Mouse (Mus musculus): ENCODE measurements around the gene Itpkb. TPM values are rescaled to one million over a fixed set of nuclear protein-coding genes. Genes with fewer than 3 reads are reported as not detected.

The Itpkb gene
- polyA plus RNA-seq, 1 experiment, result 14.9 TPM

DNA sequence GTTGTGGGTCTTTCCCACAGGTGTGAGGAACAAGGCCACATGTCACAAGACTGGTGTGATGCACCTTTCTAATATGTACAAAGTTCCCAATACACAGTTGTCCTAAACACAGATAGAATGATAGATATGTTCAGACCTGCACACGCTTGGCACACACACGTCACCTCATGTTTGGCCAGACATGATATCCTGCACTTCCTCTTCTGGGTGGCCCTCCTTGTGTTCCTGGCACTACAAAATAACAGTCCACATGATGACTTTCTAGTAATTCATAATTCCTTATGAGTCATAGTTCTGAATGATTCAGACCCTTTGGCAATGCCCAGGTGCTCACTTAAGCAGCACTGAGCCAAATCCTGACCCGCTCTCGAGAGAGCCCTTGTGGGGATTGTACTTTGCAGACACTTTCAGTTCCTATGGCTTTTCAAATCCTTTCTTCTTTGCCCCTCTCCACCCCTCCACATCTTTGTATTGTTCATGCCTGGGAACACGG, 132.7 kb downstream of the Itpkb start:
- 87% methylated on average over 5 of the region's 5 CpGs for WGBS
- no peaks in the 10 kb centered on the region for H3K36me3 ChIP-seq (ENCODE audit: control insufficient read depth, insufficient read depth, low read length)
- H3K27me3 ChIP-seq (replicated peaks; ENCODE audit: control insufficient read depth, insufficient read depth, low read length), result no peaks in the 10 kb centered on the region
- DNase-seq, result no peak
- no peak overlapping the region for H3K27ac ChIP-seq (ENCODE audit: insufficient read depth, low read depth, low read length)
- H3K4me3 ChIP-seq (ENCODE audit: insufficient read depth, low read depth, low read length), result no peak overlapping the region
- TF ChIP-seq CTCF (conservative IDR thresholded peaks at IDR 0.05; ENCODE audit: insufficient read depth, insufficient read length, low read depth, low read length) (no peak), POLR2A (IDR thresholded peaks at IDR 0.05; ENCODE audit: low read depth, low read length) (no peak)
- no peaks in the 10 kb centered on the region for H3K4me1 ChIP-seq (ENCODE audit: control insufficient read depth, insufficient read depth, low read length)

DNA sequence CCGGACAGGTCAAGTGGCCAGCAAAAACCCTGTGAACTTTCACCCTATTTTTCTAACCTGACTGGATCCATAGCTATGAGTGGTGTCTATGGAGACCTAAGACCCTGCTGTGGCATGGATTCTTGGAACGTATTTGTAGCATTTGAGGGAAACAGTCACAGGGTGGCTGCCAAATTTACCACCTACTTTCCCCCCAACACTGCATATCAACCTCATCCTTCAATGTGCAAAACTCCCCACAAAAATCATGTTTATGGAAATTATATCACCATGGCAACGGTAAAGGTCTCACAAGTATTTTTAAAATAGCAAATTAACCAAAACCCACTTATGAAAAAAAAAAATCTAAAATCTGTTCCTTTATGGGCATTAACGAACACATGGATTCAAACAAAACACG, 134.1 kb downstream of the Itpkb start:
- H3K27me3 ChIP-seq (replicated peaks; ENCODE audit: control insufficient read depth, insufficient read depth, low read length), result no peaks in the 10 kb centered on the region
- TF ChIP-seq POLR2A (IDR thresholded peaks at IDR 0.05; ENCODE audit: low read depth, low read length), result no peak
- no peak for TF ChIP-seq CTCF (conservative IDR thresholded peaks at IDR 0.05; ENCODE audit: insufficient read depth, insufficient read length, low read depth, low read length)
- WGBS, result 95% methylated on average over 5 of the region's 5 CpGs
- H3K36me3 ChIP-seq (ENCODE audit: control insufficient read depth, insufficient read depth, low read length), result no peaks in the 10 kb centered on the region
- DNase-seq, result no peak
- H3K4me1 ChIP-seq (ENCODE audit: control insufficient read depth, insufficient read depth, low read length), result no peaks in the 10 kb centered on the region
- H3K27ac ChIP-seq (ENCODE audit: insufficient read depth, low read depth, low read length), result no peak overlapping the region
- H3K4me3 ChIP-seq (ENCODE audit: insufficient read depth, low read depth, low read length), result no peak overlapping the region

DNA sequence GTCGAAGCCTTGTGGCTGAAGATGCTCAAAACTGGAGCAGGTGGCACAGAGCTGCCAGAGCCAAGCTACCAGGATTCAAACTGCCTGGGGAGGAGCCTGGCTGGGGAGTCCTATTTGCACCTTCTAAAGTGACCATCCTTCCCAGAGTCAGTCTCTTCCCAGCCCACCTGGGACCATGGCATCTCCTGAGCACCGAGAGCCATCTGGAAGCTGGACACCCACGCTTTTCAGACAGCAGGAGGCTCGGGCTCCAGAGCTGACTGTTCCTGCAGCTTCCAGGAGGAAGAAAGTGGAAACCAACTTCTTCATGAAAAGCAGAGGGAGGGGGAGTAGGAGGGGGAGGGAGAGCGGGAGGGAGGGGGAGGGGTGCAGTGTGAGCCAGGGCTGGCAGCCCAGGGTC, 135.3 kb downstream of the Itpkb start:
- H3K4me1 ChIP-seq (ENCODE audit: control insufficient read depth, insufficient read depth, low read length), result no peaks in the 10 kb centered on the region
- no peaks in the 10 kb centered on the region for H3K36me3 ChIP-seq (ENCODE audit: control insufficient read depth, insufficient read depth, low read length)
- WGBS, result 72% methylated on average over 5 of the region's 5 CpGs
- H3K4me3 ChIP-seq (ENCODE audit: insufficient read depth, low read depth, low read length), result no peak overlapping the region
- H3K27ac ChIP-seq (ENCODE audit: insufficient read depth, low read depth, low read length), result no peak overlapping the region
- H3K27me3 ChIP-seq (replicated peaks; ENCODE audit: control insufficient read depth, insufficient read depth, low read length), result no peaks in the 10 kb centered on the region
- TF ChIP-seq POLR2A (IDR thresholded peaks at IDR 0.05; ENCODE audit: low read depth, low read length) (no peak), CTCF (conservative IDR thresholded peaks at IDR 0.05; ENCODE audit: insufficient read depth, insufficient read length, low read depth, low read length) (no peak)
- DNase-seq, result no peak

DNA sequence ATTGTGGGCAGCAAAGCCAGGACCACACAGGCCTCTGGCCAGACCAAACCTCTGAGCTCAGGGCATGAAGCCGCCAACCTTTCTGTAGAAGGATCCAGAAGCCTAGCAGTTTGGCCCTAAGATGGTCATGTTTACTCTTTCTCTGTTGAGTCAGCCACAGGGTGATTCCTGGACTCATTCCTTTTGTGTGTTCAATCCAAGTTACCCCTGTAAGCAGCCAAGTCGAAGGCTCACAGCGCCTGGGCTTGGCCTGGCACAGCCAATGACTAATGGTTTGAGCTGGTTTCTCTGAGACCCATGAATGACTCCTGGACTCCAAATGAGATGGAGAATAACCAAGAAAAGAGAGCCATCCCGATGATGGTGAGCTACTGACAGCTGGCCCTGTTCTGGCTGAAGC, 137.7 kb downstream of the Itpkb start:
- Histone ChIP-seq H3K27ac (ENCODE audit: insufficient read depth, low read depth, low read length) (no peak overlapping the region), H3K27me3 (replicated peaks; ENCODE audit: control insufficient read depth, insufficient read depth, low read length) (no peaks in the 10 kb centered on the region), H3K4me3 (ENCODE audit: insufficient read depth, low read depth, low read length) (no peak overlapping the region), H3K36me3 (ENCODE audit: control insufficient read depth, insufficient read depth, low read length) (no peaks in the 10 kb centered on the region), H3K4me1 (ENCODE audit: control insufficient read depth, insufficient read depth, low read length) (no peaks in the 10 kb centered on the region)
- TF ChIP-seq POLR2A (IDR thresholded peaks at IDR 0.05; ENCODE audit: low read depth, low read length) (no peak), CTCF (conservative IDR thresholded peaks at IDR 0.05; ENCODE audit: insufficient read depth, insufficient read length, low read depth, low read length) (no peak)
- 96% methylated on average over 4 of the region's 4 CpGs for WGBS
- DNase-seq, result no peak

DNA sequence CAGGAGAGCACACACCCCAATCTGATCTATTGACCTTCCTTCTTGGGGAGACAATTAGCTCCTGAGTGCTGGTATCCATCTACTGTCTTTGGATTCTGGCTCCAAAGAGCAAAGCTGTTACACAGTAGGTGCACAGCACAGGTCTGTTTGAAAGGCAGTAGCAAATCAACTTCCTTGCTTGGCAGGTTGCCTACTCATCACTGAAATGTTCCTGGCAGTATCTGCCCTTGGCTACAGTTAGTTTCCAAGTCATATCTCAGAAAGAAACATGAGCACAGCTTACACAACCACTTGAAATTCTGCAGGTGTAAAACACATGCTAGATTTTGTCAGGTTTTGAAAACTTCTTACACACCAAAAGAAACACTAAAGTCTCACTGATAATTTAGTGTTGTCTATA, 143.3 kb downstream of the Itpkb start:
- Histone ChIP-seq H3K27ac (ENCODE audit: insufficient read depth, low read depth, low read length) (no peak overlapping the region), H3K36me3 (ENCODE audit: control insufficient read depth, insufficient read depth, low read length) (no peaks in the 10 kb centered on the region), H3K4me1 (ENCODE audit: control insufficient read depth, insufficient read depth, low read length) (no peaks in the 10 kb centered on the region), H3K27me3 (replicated peaks; ENCODE audit: control insufficient read depth, insufficient read depth, low read length) (no peaks in the 10 kb centered on the region), H3K4me3 (ENCODE audit: insufficient read depth, low read depth, low read length) (no peak overlapping the region)
- no peak for DNase-seq
- TF ChIP-seq POLR2A (IDR thresholded peaks at IDR 0.05; ENCODE audit: low read depth, low read length) (no peak), CTCF (conservative IDR thresholded peaks at IDR 0.05; ENCODE audit: insufficient read depth, insufficient read length, low read depth, low read length) (no peak)

Other genes starting within 250 kb of the Itpkb start
- gene Coq8a, start 130.9 kb upstream of the Itpkb start, polyA plus RNA-seq (2012; rRNA removed), result 157 and 179 TPM in 2 replicates
- gene Psen2, start 67.0 kb upstream of the Itpkb start, polyA plus RNA-seq (2012; rRNA removed), result 41.3 and 44.6 TPM in 2 replicates
- 0.69 and 1.1 TPM in 2 replicates for gene Stum, start 153.0 kb downstream of the Itpkb start, polyA plus RNA-seq (2012; rRNA removed)
- 20.2 and 24.6 TPM in 2 replicates for gene Parp1, start 238.4 kb downstream of the Itpkb start, polyA plus RNA-seq (2012; rRNA removed)